Mouse (Mus musculus): Measurements from ENCODE around the gene Gm3727. TPM values are rescaled to one million over a fixed set of nuclear protein-coding genes. Genes with fewer than 3 reads are reported as not detected.
"Not testable (repeated sequence)": the region's sequence is repeated elsewhere in the genome, so short reads cannot be mapped to it uniquely, and the experiment has no call there.

Gene Gm3727
- total RNA-seq (2021): not detected
- long read RNA-seq, experiment 1: 0 reads
- long read RNA-seq, experiment 2: 0 reads

DNA sequence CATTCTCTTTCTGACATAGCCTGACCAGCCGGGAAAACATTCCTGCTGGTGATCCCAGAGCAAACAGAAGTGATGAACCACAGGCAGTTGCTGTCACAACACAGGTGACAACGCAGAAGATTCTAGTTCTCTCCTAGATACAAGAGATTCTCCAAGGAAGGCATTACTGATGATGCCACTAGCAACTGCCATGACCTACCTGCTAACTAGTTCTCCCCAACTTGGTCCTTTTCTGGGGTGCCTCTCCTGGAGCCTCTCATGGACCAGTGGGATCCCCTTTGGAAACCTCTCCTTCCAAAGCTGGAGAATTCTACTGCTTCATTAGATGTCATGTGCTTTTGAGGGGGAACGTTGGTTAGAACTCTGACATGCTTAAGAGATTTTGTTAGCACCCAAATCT is at the start of gene Gm3727:
TSS of gene Gm3727 (minus strand) at position 101 of the 400 bp plus-strand sequence.
- not testable (repeated sequence) for DNase-seq (ENCODE audit: low spot score in 2 of 2)

DNA sequence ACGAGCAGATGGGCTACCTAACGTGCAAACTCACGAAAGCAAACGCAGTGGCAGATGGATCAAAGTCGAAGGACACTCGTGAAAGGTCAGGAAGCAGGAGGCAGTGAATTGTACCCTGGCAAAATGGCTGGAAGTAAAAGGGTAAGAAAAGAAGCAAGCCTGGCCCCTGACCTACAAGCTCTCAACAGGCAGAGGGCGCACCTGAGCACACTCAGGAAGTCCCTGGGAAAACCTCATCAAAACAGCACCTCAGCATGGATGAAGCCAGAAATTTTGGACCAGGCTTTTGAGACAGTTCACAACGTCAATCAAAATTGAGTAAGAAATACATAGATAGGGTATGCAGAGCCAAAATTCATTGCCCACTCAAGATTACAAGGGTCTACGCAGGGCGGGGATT is 21.0 kb downstream of the Gm3727 start:
- not testable (repeated sequence) for DNase-seq (ENCODE audit: low spot score in 2 of 2)

Other genes starting within 250 kb of the Gm3727 start
- under 1 TPM in 1 of 2 experiments, not detected in 1; 0.34 TPM for gene Gm10406, start 237.3 kb downstream of the Gm3727 start, total RNA-seq (2021)
- not detected for gene Gm3685, start 219.7 kb downstream of the Gm3727 start, total RNA-seq (2021)
- gene Gm3696, start 164.1 kb downstream of the Gm3727 start, total RNA-seq (2021): 1 to 10 TPM in 1 of 2 experiments, under 1 TPM in 1; 0.91 to 1.9 TPM
- gene Gm6676, start 139.3 kb downstream of the Gm3727 start, total RNA-seq (2021): under 1 TPM in 1 of 2 experiments, not detected in 1; 0.15 TPM
- under 1 TPM; 0.49 TPM for gene Gm3512, start 90.2 kb downstream of the Gm3727 start, total RNA-seq (2021)
- under 1 TPM in 1 of 2 experiments, not detected in 1; 0.15 TPM for gene Gm16434, start 70.2 kb downstream of the Gm3727 start, total RNA-seq (2021)
- gene Gm3739, start 50.3 kb upstream of the Gm3727 start, total RNA-seq (2021): under 1 TPM; 0.22 to 0.31 TPM
- gene Gm5797, start 67.7 kb upstream of the Gm3727 start, total RNA-seq (2021): not detected
- not detected for gene Gm8374, start 100.4 kb upstream of the Gm3727 start, total RNA-seq (2021)
- not detected for gene Gm3755, start 186.2 kb upstream of the Gm3727 start, total RNA-seq (2021)
- gene Gm3752, start 219.0 kb upstream of the Gm3727 start, total RNA-seq (2021): under 1 TPM in 1 of 2 experiments, not detected in 1; 0.86 TPM

Data from gastrocnemius, postnatal 4 days (tissue).